Mouse (Mus musculus) kidney, adult 11 months (tissue): ENCODE measurements around the gene Ppp1ca.

Experiments
- DNase-seq: peaks from one replicate; pipeline ENCODE4 v3.0.0; 2022

The Ppp1ca gene

DNA sequence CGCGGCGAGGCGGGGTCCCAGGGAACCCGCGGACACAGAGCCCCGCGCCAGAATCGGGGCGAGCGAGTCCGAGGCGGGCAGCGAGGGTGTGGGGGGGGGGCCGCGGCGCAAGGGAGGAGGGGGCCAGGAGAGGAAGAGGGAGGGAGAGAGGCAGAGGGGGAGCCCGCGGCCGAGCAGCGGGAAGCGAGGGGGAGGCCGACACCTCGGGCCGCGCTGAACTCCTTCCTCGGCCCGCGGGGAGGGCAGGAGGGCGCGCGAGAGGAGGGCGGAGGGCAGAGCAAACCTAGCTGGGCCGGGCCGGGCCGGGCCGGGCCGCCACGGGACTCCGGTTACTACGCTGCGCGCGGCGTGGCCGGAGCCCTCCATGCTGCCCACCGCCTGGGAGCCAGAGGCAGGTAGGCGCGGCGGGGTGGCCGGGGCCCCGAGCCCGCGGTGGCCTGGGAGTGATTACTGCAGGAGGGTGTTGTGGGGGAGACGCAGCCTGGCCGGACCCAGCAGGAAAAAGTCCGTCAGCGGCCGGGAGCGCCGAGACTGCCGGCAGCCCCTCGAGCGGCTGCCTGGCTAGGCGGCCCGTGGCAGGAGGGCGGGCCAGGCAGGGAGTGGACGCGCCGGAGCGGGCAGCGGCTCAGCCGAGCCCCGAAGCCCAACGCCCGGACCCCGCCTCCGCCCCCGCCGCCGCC lies 23.0 kb downstream of the Ppp1ca start:
- DNase-seq: no peak

GRCm38 (mm10) chr19:4215451-4215840 lies 23.6 kb downstream of the Ppp1ca start:
- DNase-seq: no peak

DNA sequence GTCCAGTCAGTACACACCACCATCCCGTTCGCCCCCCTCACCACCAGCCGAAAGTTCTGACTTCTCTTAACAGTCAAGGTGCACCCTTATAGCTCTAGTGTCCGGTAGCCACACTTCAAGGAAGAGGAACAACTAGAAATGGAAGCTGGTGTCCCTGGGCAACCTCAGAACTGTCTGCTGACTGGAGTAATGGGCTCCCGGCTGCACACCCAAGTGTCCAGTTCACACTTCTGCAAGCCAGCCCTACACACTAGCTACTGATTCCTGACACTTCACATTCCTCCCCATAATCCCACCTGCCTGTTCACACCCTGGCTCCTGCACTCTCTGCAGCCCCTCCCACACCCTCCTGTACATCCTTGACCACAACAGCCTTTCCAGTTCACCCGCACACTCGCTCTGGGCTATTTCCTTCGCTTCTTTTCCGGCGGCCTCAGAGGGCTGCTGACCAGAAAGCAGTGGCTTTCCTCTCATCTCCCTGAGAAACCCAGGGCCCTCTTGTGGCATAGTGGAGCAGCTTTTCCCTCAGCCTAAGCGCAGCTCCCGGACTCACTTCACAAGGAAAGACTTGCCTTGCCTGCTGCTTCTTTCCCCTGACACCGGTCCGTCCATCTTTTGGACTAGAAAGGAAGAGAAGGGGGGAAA lies 24.3 kb downstream of the Ppp1ca start:
- DNase-seq: no peak

- no peak for DNase-seq
These were observed 25.3 kb downstream of the Ppp1ca start for GRCm38 (mm10) chr19:4217140-4217539.

- no peak for DNase-seq
These were observed 26.0 kb downstream of the Ppp1ca start for GRCm38 (mm10) chr19:4217855-4218254.

- DNase-seq: no peak
These were observed 26.4 kb downstream of the Ppp1ca start for GRCm38 (mm10) chr19:4218293-4218692.

DNA sequence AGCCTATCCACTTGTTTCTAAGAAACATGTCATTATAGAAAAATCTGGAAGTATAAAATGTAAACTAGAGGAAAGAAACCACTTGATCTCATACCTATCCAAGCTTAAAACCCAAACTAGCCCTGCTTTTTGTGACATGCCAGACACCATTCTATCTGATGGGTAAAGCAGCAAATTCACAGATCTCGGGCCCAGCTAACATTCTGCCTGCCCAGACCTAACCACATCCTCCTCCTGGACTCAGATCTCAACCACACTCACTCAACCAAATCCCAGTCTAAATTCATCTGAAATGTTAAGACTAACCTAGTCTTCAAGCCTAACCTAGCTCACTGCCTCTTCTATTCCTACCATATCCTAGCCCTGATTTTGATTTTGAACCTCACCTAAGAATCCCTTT lies 26.9 kb downstream of the Ppp1ca start:
- no peak for DNase-seq

- no peak for DNase-seq
These were observed 28.1 kb downstream of the Ppp1ca start for GRCm38 (mm10) chr19:4219943-4220342.

- no peak for DNase-seq
These were observed 28.6 kb downstream of the Ppp1ca start for GRCm38 (mm10) chr19:4220416-4220815.

GRCm38 (mm10) chr19:4220957-4221743 lies 29.3 kb downstream of the Ppp1ca start:
- no peak for DNase-seq

DNA sequence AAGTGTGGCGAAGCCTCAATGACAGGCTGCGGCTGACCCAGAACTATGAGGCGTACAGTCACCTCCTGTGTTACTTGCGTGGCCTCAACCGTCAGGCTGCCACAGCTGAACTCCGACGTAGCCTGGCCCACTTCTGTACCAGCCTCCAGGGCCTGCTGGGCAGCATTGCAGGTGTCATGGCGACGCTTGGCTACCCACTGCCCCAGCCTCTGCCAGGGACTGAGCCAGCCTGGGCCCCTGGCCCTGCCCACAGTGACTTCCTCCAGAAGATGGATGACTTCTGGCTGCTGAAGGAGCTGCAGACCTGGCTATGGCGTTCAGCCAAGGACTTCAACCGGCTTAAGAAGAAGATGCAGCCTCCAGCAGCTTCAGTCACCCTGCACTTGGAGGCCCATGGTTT lies 30.3 kb downstream of the Ppp1ca start:
- DNase-seq: peak; percentile 64

DNA sequence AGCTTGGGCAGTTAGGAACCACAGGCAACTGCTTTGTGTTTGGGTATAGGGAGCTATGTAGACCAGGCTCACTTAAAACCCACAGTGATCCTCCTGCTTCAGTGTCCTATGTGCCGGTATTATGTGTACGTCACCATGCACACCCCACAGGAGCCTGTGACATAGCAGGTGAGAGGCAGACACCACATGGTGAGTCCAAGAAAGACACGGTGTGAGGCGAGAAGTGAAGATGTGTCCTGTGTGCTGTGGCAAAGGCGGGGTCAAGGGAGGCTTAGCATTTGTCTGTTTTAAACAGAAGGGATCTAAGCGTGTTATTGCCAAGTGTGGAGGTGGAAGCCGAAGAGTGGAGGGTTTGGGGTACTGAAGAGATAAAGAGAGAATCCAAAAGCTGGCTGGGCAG lies 34.9 kb downstream of the Ppp1ca start:
- DNase-seq: no peak

DNA sequence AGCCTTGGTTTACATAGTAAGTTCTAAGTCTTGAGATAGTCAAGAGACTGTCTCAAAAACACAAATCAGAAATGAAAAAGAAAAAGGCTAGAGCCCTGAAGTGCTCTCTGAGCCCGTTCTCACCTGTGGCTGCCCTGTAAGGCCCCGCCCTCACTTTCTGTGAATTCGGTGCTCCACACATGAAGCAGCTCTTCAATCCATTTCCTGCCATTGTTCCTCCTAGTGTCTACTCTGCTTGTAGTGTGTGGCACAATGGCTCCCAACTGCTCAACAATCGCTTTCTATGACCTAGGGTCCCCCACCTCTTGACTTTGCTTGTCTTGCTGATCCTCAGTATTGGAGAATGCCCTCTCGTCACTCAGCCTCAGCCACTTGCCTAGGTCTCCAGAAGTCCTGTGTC lies 35.6 kb downstream of the Ppp1ca start:
- no peak for DNase-seq

GRCm38 (mm10) chr19:4227894-4228678 lies 36.2 kb downstream of the Ppp1ca start:
- DNase-seq: peak; percentile 67

DNA sequence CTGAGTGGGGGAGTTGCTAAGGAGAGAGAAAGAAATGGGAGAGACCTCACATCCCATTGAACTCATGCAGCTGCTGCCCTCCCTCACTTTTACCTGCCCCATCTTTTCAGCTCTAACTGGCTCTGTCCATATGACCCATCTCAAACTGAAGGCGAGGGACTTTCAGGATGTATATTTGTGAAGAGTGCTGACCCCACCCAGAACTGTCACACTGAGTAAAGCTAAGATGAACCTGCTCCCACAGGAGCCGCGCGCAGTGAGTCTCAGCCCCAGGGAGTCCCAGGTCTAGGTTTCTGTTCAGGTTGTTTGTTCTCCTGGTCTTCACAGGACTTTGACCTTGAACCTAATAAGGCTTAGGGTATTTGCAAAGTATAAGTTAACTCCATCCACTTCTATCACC lies 37.0 kb downstream of the Ppp1ca start:
- DNase-seq: no peak

- no peak for DNase-seq
These were observed 37.7 kb downstream of the Ppp1ca start for GRCm38 (mm10) chr19:4229451-4230076.

DNA sequence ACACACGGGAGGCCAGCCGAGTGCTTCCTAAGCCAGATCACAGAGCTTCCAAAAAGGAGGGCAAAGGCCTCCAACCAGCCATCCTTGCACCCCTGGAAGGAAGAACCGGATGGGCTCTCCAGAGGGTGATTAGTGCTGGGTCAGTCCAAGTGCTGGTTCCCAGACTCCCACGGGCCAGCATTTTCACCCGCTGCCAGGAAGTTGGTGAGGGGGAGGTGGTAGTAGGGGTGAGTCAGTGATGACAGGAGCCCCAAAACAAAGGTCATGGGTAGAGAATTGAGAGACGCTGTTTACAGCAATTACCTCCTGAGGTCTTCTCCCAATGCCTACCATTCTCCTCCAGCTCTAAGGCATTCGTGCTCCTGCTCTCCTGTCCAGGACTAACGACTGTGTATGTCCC lies 38.5 kb downstream of the Ppp1ca start:
- DNase-seq: no peak

DNA sequence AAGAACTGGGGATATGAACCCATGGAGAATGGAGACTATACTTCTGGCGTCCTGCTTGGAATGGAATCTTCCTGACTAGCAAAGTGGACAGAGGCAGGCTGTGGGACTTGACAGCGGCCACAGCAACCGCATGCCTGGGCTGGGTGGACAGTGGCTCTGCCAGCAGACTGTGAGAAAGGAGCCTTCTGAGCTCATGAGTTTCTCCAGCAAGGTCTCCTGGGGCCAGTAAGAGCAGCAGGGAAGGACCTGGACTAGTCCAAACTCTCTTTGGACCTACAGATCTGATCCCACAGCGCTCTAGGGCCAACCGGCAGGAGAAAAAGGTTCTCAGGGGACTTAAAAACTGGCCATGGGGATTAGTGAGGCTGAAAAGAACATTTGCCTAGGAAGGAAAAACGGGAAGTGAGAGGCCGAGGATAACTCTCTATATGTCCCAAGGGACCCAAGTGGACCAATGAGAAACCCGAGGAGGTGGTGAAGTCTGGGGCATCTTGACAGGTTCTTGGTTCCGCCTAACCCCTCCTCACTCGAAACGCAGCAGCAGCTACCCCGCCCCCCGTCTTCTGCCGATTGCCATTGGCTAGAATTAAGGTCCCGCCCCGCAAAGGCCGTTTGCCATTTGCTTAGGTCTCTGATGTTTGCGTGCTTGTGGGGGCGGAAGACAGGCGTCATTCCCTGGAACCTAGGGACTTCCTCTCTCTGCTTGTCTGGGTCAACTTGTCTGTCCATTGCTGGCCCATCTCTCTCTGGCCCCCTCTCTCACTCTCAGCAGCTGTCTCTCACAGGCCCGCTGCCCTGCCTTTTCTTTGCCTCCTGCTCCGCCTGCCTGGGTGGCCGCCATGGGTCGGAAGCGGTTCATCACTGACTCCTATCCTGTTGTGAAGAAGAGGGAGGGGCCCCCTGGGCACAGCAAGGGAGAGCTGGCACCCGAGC lies 39.7 kb downstream of the Ppp1ca start, which contains the start of gene Pold4:
TSS of gene Pold4 (plus strand) at position 647 of the 933 bp plus-strand sequence.
- peak; percentile 98 for DNase-seq

DNA sequence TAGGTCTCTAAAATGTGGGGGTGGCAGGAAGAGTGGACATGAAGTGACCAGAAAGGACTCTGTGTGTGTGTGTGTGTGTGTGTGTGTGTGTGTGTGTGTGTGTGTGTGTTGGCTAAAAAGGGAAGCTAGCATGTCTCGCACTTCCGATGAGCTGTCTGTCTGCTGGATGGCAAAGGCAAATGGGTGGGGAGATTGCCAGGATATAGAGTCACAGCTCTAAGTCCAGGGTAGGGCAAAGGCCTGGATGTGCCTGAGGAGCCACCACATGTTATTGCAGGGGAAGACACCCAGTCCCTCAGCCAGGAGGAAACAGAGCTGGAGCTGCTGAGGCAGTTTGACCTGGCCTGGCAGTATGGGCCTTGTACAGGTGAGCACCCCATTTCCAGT lies 40.3 kb downstream of the Ppp1ca start:
- DNase-seq: no peak

- DNase-seq: no peak
These were observed 40.8 kb downstream of the Ppp1ca start for GRCm38 (mm10) chr19:4232651-4233050.

DNA sequence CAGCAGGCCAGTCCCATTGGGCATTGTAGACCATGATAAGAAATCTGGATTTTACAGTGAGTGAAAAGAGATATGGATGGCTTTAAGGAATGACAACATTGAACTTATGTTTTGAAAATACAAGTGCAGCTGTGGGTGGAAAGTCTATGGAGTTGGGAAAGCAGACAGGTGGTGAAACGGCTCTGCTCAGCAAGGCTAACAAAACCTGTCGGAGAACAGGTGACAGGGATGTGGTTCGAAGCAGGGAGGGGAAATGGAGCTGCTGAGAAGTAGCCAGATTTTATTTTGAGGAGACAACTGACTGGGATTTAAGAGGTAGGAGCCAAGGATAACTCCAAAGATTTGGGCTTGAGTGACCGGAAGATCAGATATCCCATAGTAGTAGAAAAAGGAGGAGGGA lies 42.7 kb downstream of the Ppp1ca start:
- no peak for DNase-seq
